Comparison of ENCODE assay signal across 11 mouse cellular contexts in genomic region chr16:45582512-45582911, GRCm38 (mm10). TPM values are rescaled to one million over a fixed set of nuclear protein-coding genes. Genes with fewer than 3 reads are reported as not detected.
DNase-seq lines count a peak whose midpoint lies in the region; ATAC-seq and TF ChIP-seq lines count a peak whose summit lies in the region.
"Had no signal": no experiment of that assay in that cellular context is flagged by ENCODE, and none has a peak within 500 bp of the region (broad histone marks: within the 10 kb centered on the region; RNA-seq: fewer than 3 reads in every experiment).

No protein-coding gene starts in this region.

- H3K27ac ChIP-seq in hindbrain, postnatal 0 days, result no peak overlapping the region
- H3K27ac ChIP-seq in hindbrain, embryonic 11.5 days (ENCODE audit: low read depth, low read length), result no peak overlapping the region
- no peak overlapping the region for H3K27ac ChIP-seq in liver, adult 2 months (replicated peaks; ENCODE audit: insufficient read depth, low read depth, low read length)
- H3K27ac ChIP-seq: embryonic facial prominence, embryonic 13.5 days had no signal

- DNase-seq in hindbrain, postnatal 0 days (ENCODE audit: low spot score), result peak; percentile 31
- DNase-seq in hindbrain, embryonic 11.5 days (ENCODE audit: low spot score), result no peak
- DNase-seq in CD4-positive helper T cell, adult 2 months (ENCODE audit: low read depth, low spot score), result peak; percentile 14
- peak; percentile 27 for DNase-seq in R1 (ENCODE audit: low read depth, low spot score)
- DNase-seq in liver, adult 2 months (ENCODE audit: extremely low read depth, low read depth, low spot score), result peak; percentile 53
- DNase-seq in thymus, postnatal 25 days, result peak; percentile 50
- DNase-seq in gastrocnemius, postnatal 4 days (ENCODE audit: low spot score in 2 of 2), result no peak

- no peaks in the 10 kb centered on the region for H3K27me3 ChIP-seq in hindbrain, postnatal 0 days (ENCODE audit: insufficient read depth, low read length)
- no peaks in the 10 kb centered on the region for H3K27me3 ChIP-seq in hindbrain, embryonic 11.5 days (ENCODE audit: control insufficient read depth, insufficient read depth, low read length)
- H3K27me3 ChIP-seq in liver, adult 2 months (ENCODE audit: control insufficient read depth, insufficient read depth, low read length), result no peaks in the 10 kb centered on the region
- H3K27me3 ChIP-seq: embryonic facial prominence, embryonic 13.5 days had no signal

- 32% methylated on average over 2 of the region's 2 CpGs for WGBS in hindbrain, postnatal 0 days
- WGBS in hindbrain, embryonic 11.5 days, result 34% methylated on average over 2 of the region's 2 CpGs
- WGBS in liver, adult 2 months, result 10% methylated on average over 2 of the region's 2 CpGs

- no peak for TF ChIP-seq POLR2A in liver, adult 2 months (IDR thresholded peaks at IDR 0.05; ENCODE audit: extremely low read depth, insufficient read depth, low read length)

- peak; percentile 58 for TF ChIP-seq CTCF in hindbrain, postnatal 0 days (IDR thresholded peaks at IDR 0.05; ENCODE audit: low read depth)
- TF ChIP-seq CTCF in liver, adult 2 months (IDR thresholded peaks at IDR 0.05; ENCODE audit: low read depth, low read length), result peak; percentile 59

- no peaks in the 10 kb centered on the region for H3K4me1 ChIP-seq in hindbrain, postnatal 0 days (ENCODE audit: insufficient read depth, low read length)
- no peaks in the 10 kb centered on the region for H3K4me1 ChIP-seq in hindbrain, embryonic 11.5 days (replicated peaks; ENCODE audit: control insufficient read depth, insufficient read depth, low read length)
- H3K4me1 ChIP-seq in liver, adult 2 months (ENCODE audit: control insufficient read depth, insufficient read depth, low read length), result no peaks in the 10 kb centered on the region
- H3K4me1 ChIP-seq: embryonic facial prominence, embryonic 13.5 days had no signal

- no peak overlapping the region for H3K4me3 ChIP-seq in hindbrain, postnatal 0 days (ENCODE audit: low read length)
- H3K4me3 ChIP-seq in hindbrain, embryonic 11.5 days (ENCODE audit: low read depth, low read length), result no peak overlapping the region
- H3K4me3 ChIP-seq in liver, adult 2 months (ENCODE audit: insufficient read depth, low read depth, low read length), result no peak overlapping the region
- H3K4me3 ChIP-seq: embryonic facial prominence, embryonic 13.5 days had no signal

- no peaks in the 10 kb centered on the region for H3K9me3 ChIP-seq in hindbrain, postnatal 0 days (ENCODE audit: low read length)
- no peaks in the 10 kb centered on the region for H3K9me3 ChIP-seq in hindbrain, embryonic 11.5 days (ENCODE audit: control insufficient read depth, low read length)
- H3K9me3 ChIP-seq: embryonic facial prominence, embryonic 13.5 days had no signal

- no peaks in the 10 kb centered on the region for H3K36me3 ChIP-seq in hindbrain, postnatal 0 days (ENCODE audit: insufficient read depth, low read length)
- no peaks in the 10 kb centered on the region for H3K36me3 ChIP-seq in hindbrain, embryonic 11.5 days (ENCODE audit: control insufficient read depth, insufficient read depth, low read length)
- H3K36me3 ChIP-seq in liver, adult 2 months (ENCODE audit: control insufficient read depth, insufficient read depth, low read length), result no peaks in the 10 kb centered on the region
- H3K36me3 ChIP-seq: embryonic facial prominence, embryonic 13.5 days had no signal

- H3K79me2 ChIP-seq in liver, adult 2 months (ENCODE audit: control insufficient read depth, insufficient read depth, low read length), result no peaks in the 10 kb centered on the region

- ATAC-seq in hindbrain, postnatal 0 days, result no peak
- ATAC-seq in hindbrain, embryonic 11.5 days (ENCODE audit: low FRiP score), result no peak
- no peak for ATAC-seq in erythroid progenitor cell, adult 5-6 weeks (replicated peaks; ENCODE audit: low FRiP score, poor library complexity, severe bottlenecking)

- no peak overlapping the region for H3K4me2 ChIP-seq in hindbrain, postnatal 0 days (ENCODE audit: low read depth, low read length)
- no peak overlapping the region for H3K4me2 ChIP-seq in hindbrain, embryonic 11.5 days (replicated peaks; ENCODE audit: low read depth, low read length)
- H3K4me2 ChIP-seq: embryonic facial prominence, embryonic 13.5 days had no signal

- H3K9ac ChIP-seq in hindbrain, postnatal 0 days (replicated peaks; ENCODE audit: low read length), result no peak overlapping the region
- no peak overlapping the region for H3K9ac ChIP-seq in hindbrain, embryonic 11.5 days (ENCODE audit: low read depth, low read length)
- no peak overlapping the region for H3K9ac ChIP-seq in liver, adult 2 months (ENCODE audit: low read depth, low read length)
- H3K9ac ChIP-seq: embryonic facial prominence, embryonic 13.5 days had no signal

RNA-seq across cellular contexts. Expression of gene Gcsam, which starts 27.7 kb away (rescaled TPM):
- total RNA-seq in hindbrain, postnatal 0 days (2014; rRNA removed), result not detected in 2 replicates
- polyA plus RNA-seq in hindbrain, postnatal 0 days (2015; fragmentation: Nextera tagmentation; extraction: Ambion mirVana), result not detected in 2 replicates
- polyA plus RNA-seq in hindbrain, embryonic 11.5 days (2014; fragmentation: Nextera tagmentation; extraction: Ambion mirVana), result 0.07 and 0.34 TPM in 2 replicates
- 0.09 and 0.20 TPM in 2 replicates for total RNA-seq in liver, adult 2 months (2014; rRNA removed)
- 0.05 and 0.15 TPM in 2 replicates for polyA plus RNA-seq in liver, adult 2 months (2012; rRNA removed)
- total RNA-seq in erythroid progenitor cell, adult 5-6 weeks (2015; ENCODE audit: low replicate concordance), result not detected in 2 replicates
- total RNA-seq in erythroid progenitor cell, adult 5-6 weeks (2017; ENCODE audit: low replicate concordance), result not detected in 2 replicates
- under 1 TPM; 0.57 to 0.74 TPM for total RNA-seq in gastrocnemius, postnatal 4 days (2021)
- total RNA-seq: left cerebral cortex, postnatal 25 days had no signal

RNA-seq across cellular contexts. Expression of gene Slc9c1, which starts 47.4 kb away (rescaled TPM):
- not detected in 2 replicates for total RNA-seq in hindbrain, postnatal 0 days (2014; rRNA removed)
- not detected in 2 replicates for polyA plus RNA-seq in hindbrain, postnatal 0 days (2015; fragmentation: Nextera tagmentation; extraction: Ambion mirVana)
- polyA plus RNA-seq in hindbrain, embryonic 11.5 days (2014; fragmentation: Nextera tagmentation; extraction: Ambion mirVana), result not detected in 2 replicates
- total RNA-seq in liver, adult 2 months (2014; rRNA removed), result not detected in 2 replicates
- not detected in 2 replicates for polyA plus RNA-seq in liver, adult 2 months (2012; rRNA removed)
- total RNA-seq in erythroid progenitor cell, adult 5-6 weeks (2015; ENCODE audit: low replicate concordance), result not detected in 2 replicates
- total RNA-seq in erythroid progenitor cell, adult 5-6 weeks (2017; ENCODE audit: low replicate concordance), result not detected in 2 replicates
- total RNA-seq in gastrocnemius, postnatal 4 days (2021), result not detected
- total RNA-seq: left cerebral cortex, postnatal 25 days; neutrophil, adult 5-6 weeks had no signal
- polyA plus RNA-seq: embryonic facial prominence, embryonic 13.5 days had no signal

RNA-seq across cellular contexts. Expression of gene Gm17783, which starts 50.7 kb away (rescaled TPM):
- total RNA-seq in hindbrain, postnatal 0 days (2014; rRNA removed), result not detected in 2 replicates
- not detected in 2 replicates for polyA plus RNA-seq in hindbrain, postnatal 0 days (2015; fragmentation: Nextera tagmentation; extraction: Ambion mirVana)
- not detected in 2 replicates for polyA plus RNA-seq in hindbrain, embryonic 11.5 days (2014; fragmentation: Nextera tagmentation; extraction: Ambion mirVana)
- not detected in 2 replicates for total RNA-seq in liver, adult 2 months (2014; rRNA removed)
- polyA plus RNA-seq in liver, adult 2 months (2012; rRNA removed), result not detected in 2 replicates
- 1.7 TPM in 1 of 2 replicates, not detected in the other for total RNA-seq in erythroid progenitor cell, adult 5-6 weeks (2015; ENCODE audit: low replicate concordance)
- not detected in 2 replicates for total RNA-seq in erythroid progenitor cell, adult 5-6 weeks (2017; ENCODE audit: low replicate concordance)
- not detected for total RNA-seq in gastrocnemius, postnatal 4 days (2021)
- total RNA-seq: left cerebral cortex, postnatal 25 days; neutrophil, adult 5-6 weeks had no signal
- polyA plus RNA-seq: embryonic facial prominence, embryonic 13.5 days had no signal

Comparison
In these comparisons a context has a peak if more than half of its experiments do, and no peak if none do; other contexts are left out.
1. DNase-seq: peak in hindbrain, postnatal 0 days (single experiment), CD4-positive helper T cell, adult 2 months (single experiment), R1 (single experiment), liver, adult 2 months (single experiment) and thymus, postnatal 25 days (single experiment); none in hindbrain, embryonic 11.5 days (single experiment) and gastrocnemius, postnatal 4 days (0 of 2).